Mouse (Mus musculus) kidney, postnatal 0 days (tissue): Measurements from ENCODE around the gene Mbnl3. TPM values are rescaled to one million over a fixed set of nuclear protein-coding genes. Genes with fewer than 3 reads are reported as not detected.
A peak's percentile ranks its signal among the peaks of the same experiment; 100 is the strongest.

Experiments
- ATAC-seq: fragments of 200-750 bp; cut with Nextera tagmentation; replicated peaks from 2 replicates; pipeline ENCODE4 v1.8.0; 2017; ENCODE audit warnings: low read depth, moderate number of reproducible peaks, moderate TSS enrichment, moderate library complexity; ENCODE audit not compliant: low FRiP score
- DNase-seq: peaks from one replicate; pipeline ENCODE4 v3.0.0-alpha.2; 2016; ENCODE audit warnings: low spot score
- H3K27ac ChIP-seq: fragments of 300-500 bp; sonication (generic); 2 replicates; pipeline ENCODE4 v1.5.1; 2014; ENCODE audit warnings: mild to moderate bottlenecking
- H3K27me3 ChIP-seq: fragments of 300-500 bp; sonication (generic); 2 replicates; pipeline ENCODE4 v1.6.1; 2014; ENCODE audit warnings: low read length, mixed read lengths; ENCODE audit not compliant: insufficient read depth
- H3K36me3 ChIP-seq: fragments of 300-500 bp; sonication (generic); 2 replicates; pipeline ENCODE4 v1.6.1; 2014; ENCODE audit warnings: low read length, mixed read lengths; ENCODE audit not compliant: insufficient read depth
- H3K4me1 ChIP-seq: fragments of 300-500 bp; sonication (generic); replicated peaks from 2 replicates; pipeline ENCODE4 v1.6.1; 2014; ENCODE audit warnings: antibody characterized with exemption, low read length, mixed read lengths; ENCODE audit not compliant: insufficient read depth
- H3K4me2 ChIP-seq: fragments of 300-500 bp; sonication (generic); 2 replicates; pipeline ENCODE4 v1.6.1; 2014; ENCODE audit warnings: mild to moderate bottlenecking, low read length, moderate library complexity, mixed read lengths
- H3K4me3 ChIP-seq: fragments of 300-500 bp; sonication (generic); replicated peaks from 2 replicates; pipeline ENCODE4 v1.5.1; 2014; ENCODE audit warnings: low read depth, low read length
- H3K9ac ChIP-seq: fragments of 300-500 bp; sonication (generic); 2 replicates; pipeline ENCODE4 v1.6.1; 2014; ENCODE audit warnings: low read depth, low read length
- H3K9me3 ChIP-seq: fragments of 300-500 bp; sonication (generic); replicated peaks from 2 replicates; pipeline ENCODE4 v1.6.1; 2016; ENCODE audit warnings: low read length, inconsistent platforms, mixed read lengths
- CTCF ChIP-seq: IDR thresholded peaks from 2 replicates; pipeline ENCODE4 v1.5.1; 2016; ENCODE audit warnings: antibody characterized with exemption, low read depth, mild to moderate bottlenecking, moderate library complexity
- WGBS: fragments of 180-500 bp; shearing (Covaris S2); extraction: QIAGEN DNeasy Blood & Tissue Kit; methylation state at CpG from one replicate; pipeline ENCODE4 v1.1.7; 2014; 5-methylcytosine and 5-hydroxymethylcytosine counted together
- polyA plus RNA-seq: library from polyadenylated mRNA; unstranded; fragments of >200 nt; fragmentation: Nextera tagmentation; extraction: Ambion mirVana; gene quantifications from 2 replicates; pipeline ENCODE4 v1.2.1, GENCODE M21; 2015

Mbnl3 gene
- 4.9 TPM in 2 replicates for polyA plus RNA-seq

DNA sequence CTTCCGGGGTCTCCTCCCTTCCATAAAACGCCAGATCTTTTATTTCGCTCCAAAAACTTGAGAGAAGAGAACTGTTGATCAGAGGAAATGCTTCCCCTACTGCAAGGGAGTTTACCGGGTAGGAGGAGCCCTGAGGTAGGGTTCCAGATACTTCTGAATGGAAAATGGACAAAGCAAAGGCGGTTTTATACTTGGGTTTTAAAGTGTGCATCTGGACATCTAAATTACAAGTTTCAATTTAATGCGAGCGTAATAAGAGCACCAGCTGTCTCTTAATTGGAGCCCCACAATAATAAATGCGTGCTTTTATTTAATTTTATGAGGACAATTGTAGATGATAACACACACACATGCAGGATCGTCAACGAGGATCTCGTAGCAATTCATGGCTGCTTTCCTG lies at the start of gene Mbnl3:
TSS of gene Mbnl3 (minus strand) at position 101 of the 400 bp plus-strand sequence.
- Histone ChIP-seq H3K36me3 (no peaks in the 10 kb centered on the region), H3K4me2 (peak within 1 kb of the TSS; percentile 71), H3K4me3 (peak within 1 kb of the TSS; percentile 52), H3K4me1 (no peaks in the 10 kb centered on the region), H3K27me3 (no peaks in the 10 kb centered on the region), H3K9ac (peak within 1 kb of the TSS; percentile 58), H3K27ac (peak within 1 kb of the TSS; percentile 36), H3K9me3 (no peaks in the 10 kb centered on the region)
- no peak for DNase-seq
- WGBS, result 43% methylated on average over 11 of the region's 11 CpGs
- no peak for TF ChIP-seq CTCF
- ATAC-seq, result no peak

DNA sequence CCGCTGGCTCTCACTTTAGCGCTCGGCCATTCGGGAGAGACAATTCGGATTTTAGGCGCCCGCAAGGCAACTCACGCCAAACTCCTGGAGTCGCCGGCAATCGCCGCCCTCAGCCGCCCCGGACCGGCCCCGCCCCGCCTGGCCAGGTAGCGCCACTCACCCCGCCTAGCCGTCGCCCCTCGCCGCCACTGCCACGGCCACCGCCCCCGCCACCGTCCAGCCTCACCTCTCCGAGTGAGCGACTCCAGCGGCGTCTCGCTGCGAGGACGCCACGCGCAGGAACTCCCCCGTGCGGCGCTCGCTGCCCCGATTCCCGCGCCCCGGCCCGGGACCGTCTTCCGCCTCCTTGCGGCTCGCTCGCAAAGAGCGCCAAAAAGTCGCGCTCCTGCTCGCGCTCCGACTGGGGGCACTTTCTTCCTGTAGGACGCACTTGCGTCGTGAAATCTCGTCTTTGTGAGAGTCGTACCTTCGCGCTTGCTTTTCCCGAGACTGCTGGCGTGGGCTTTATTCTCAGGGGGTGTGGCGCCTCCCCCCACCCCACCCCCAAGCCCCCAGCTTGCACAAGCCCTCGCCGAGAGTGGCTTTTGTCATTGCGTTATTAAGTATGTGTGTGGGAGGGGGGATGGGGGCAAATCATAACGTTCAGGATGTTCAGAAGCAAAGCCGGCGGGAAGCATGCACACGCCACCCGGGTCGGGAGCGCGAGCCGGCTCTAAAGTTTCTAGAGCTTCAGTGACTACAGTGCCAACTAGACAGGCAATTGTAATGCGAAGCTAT lies 596 bp downstream of the Mbnl3 start:
- peak overlapping the region; percentile 71 for H3K4me2 ChIP-seq
- no peaks in the 10 kb centered on the region for H3K36me3 ChIP-seq
- H3K27ac ChIP-seq, result peak overlapping the region; percentile 36
- no peaks in the 10 kb centered on the region for H3K27me3 ChIP-seq
- no peaks in the 10 kb centered on the region for H3K9me3 ChIP-seq
- peak; percentile 56 for TF ChIP-seq CTCF
- H3K4me3 ChIP-seq, result peak overlapping the region; percentile 52
- peak; percentile 52 for DNase-seq
- 34% methylated on average over 79 of the region's 79 CpGs for WGBS
- peak overlapping the region; percentile 58 for H3K9ac ChIP-seq
- H3K4me1 ChIP-seq, result no peaks in the 10 kb centered on the region
- ATAC-seq, result peak; percentile 74

DNA sequence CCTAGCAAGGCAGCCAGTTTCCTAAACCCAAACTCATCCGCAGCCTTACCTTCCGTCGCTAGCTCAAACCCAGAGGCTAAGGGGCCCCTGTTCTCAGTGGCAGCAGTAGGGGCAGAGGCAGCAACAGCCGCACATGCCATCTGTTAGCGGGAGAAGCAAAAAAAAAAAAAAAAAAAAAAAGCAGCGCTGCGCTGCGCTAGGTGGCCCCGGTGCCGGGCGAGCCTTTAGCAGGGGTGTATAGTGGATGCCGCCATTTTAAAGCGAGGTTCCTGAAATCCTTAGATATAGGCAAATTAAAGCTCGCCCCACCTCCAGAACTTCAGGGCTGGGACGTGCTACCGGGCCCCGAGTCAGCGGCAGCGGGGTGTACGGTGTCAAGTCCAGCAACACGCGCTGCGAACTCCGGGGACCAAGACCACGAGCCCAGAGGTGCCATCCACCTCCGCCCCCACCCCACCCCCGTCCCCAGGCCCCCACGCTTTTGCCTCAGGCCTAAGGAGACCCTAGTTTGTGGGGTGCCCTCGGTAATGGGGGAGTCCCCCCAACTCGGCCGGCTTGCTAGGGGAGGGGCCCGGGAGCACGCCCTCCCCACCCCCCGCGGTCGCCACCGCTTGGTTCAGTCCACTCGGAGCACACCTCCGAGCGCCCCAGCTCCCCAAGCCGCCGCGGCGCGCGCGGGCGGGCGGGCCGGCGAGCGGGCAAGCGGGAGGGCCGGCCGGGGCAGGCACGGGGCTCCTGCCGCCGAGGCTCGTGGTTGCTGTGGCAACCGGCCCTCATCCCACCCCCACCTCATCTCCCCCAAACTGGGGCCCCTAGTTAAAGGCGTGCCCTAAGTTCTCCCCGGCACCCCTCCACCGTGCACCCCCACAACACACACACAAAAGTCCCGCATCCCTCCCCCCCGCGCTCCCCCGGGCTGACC lies 1.4 kb downstream of the Mbnl3 start:
- WGBS, result 25% methylated on average over 63 of the region's 67 CpGs
- Histone ChIP-seq H3K4me3 (peak overlapping the region; percentile 52), H3K9ac (peak overlapping the region; percentile 58), H3K4me1 (no peaks in the 10 kb centered on the region), H3K27me3 (no peaks in the 10 kb centered on the region), H3K9me3 (no peaks in the 10 kb centered on the region), H3K4me2 (peak overlapping the region; percentile 71), H3K36me3 (no peaks in the 10 kb centered on the region), H3K27ac (peak overlapping the region; percentile 36)
- no peak for TF ChIP-seq CTCF
- DNase-seq (peak; percentile 49), ATAC-seq (peak; percentile 80)

GRCm38 (mm10) chrX:51197012-51197411 lies 9.3 kb downstream of the Mbnl3 start:
- peak; percentile 70 for DNase-seq
- H3K4me1 ChIP-seq, result no peaks in the 10 kb centered on the region
- no peaks in the 10 kb centered on the region for H3K9me3 ChIP-seq
- H3K36me3 ChIP-seq, result no peaks in the 10 kb centered on the region
- TF ChIP-seq CTCF, result no peak
- H3K27ac ChIP-seq, result no peak overlapping the region; the same call in 1 of the 2 replicates
- no peak overlapping the region for H3K9ac ChIP-seq
- no peaks in the 10 kb centered on the region for H3K27me3 ChIP-seq
- H3K4me2 ChIP-seq, result no peak overlapping the region
- no peak overlapping the region for H3K4me3 ChIP-seq
- ATAC-seq, result no peak

DNA sequence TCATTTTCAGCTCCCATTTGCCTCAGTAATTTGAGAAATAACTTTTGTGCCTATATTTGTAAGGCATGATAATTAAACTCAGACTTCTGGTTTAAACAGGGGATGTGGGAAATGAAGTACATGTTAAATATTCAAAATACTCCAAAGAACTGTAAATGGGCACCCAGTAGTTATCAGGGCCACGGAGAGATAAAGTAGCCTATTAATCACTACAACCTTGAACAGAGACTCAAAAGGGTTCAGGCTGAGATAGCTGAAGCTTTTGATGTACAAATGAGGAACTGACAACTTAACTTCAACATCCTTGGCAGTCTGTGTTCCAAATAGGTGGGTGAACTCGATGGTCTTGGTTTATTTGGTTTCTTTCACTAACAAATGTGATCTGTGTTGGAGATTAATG lies 34.4 kb downstream of the Mbnl3 start:
- Histone ChIP-seq H3K9ac (no peak overlapping the region), H3K9me3 (no peaks in the 10 kb centered on the region), H3K27ac (no peak overlapping the region), H3K4me2 (no peak overlapping the region), H3K4me3 (no peak overlapping the region), H3K27me3 (no peaks in the 10 kb centered on the region), H3K36me3 (no peaks in the 10 kb centered on the region), H3K4me1 (no peaks in the 10 kb centered on the region)
- WGBS, result 53% methylated on average over 2 of the region's 2 CpGs
- DNase-seq (no peak), ATAC-seq (no peak)
- no peak for TF ChIP-seq CTCF

DNA sequence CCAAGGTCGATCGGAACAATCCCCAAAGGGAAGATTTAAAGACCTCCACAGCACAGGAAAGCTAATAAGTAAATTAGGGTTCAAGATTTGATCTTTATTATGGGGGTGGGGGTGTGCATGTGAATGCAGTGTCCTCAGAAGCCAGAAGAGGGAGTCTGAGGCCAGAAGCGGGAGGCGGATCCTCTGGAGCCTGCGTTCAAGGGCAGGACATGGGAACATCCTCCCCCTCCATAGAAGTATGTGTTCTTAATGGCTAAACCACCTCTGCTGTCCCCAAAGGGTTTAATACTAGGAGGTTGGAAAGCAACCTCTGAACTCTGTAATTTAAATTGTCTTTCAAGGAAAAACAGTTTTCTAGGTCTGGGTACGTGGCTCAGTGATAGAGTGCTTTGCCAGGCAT lies 34.9 kb downstream of the Mbnl3 start:
- no peaks in the 10 kb centered on the region for H3K36me3 ChIP-seq
- H3K4me3 ChIP-seq, result no peak overlapping the region
- no peak overlapping the region for H3K4me2 ChIP-seq
- TF ChIP-seq CTCF, result peak; percentile 53
- no peaks in the 10 kb centered on the region for H3K9me3 ChIP-seq
- H3K27ac ChIP-seq, result no peak overlapping the region
- DNase-seq (peak; percentile 15), ATAC-seq (no peak)
- no peaks in the 10 kb centered on the region for H3K27me3 ChIP-seq
- WGBS, result 58% methylated on average over 6 of the region's 6 CpGs
- H3K9ac ChIP-seq, result no peak overlapping the region
- no peaks in the 10 kb centered on the region for H3K4me1 ChIP-seq
